Mouse (Mus musculus) thymus, postnatal 4 days (tissue): ENCODE measurements around the gene Ttc39d.
"Not testable (repeated sequence)": the region's sequence is repeated elsewhere in the genome, so short reads cannot be mapped to it uniquely, and the experiment has no call there.

Experiments used
- DNase-seq: peaks from one replicate; pipeline ENCODE4 v3.0.0; 2021

The Ttc39d gene

GRCm38 (mm10) chr17:80199160-80199778, 8.0 kb upstream of the Ttc39d start:
- DNase-seq: no peak

- DNase-seq: no peak
These were observed 1.6 kb upstream of the Ttc39d start for GRCm38 (mm10) chr17:80205657-80206056.

DNA sequence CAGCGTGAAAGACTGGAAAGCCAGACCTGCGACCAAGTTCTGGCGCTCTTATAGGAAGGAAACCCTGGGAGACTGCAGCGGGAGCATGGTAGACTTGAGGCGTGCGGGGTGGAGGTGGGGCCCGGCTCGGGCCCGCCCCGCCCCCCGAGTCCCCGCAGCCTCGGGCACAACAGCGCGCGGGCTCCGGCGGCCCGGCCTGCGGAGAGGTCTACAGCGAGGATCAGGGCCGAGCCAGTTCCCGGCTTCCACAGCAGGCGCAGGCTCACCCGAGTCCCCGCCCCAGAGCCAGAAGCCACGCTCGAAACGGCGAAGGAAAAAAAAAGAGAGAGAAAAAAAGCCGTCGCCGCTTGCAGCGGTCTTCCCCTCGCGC, 974 bp upstream of the Ttc39d start:
- peak; percentile 75 for DNase-seq

- DNase-seq: not testable (repeated sequence)
These were observed 6.7 kb downstream of the Ttc39d start for GRCm38 (mm10) chr17:80213998-80214397.

DNA sequence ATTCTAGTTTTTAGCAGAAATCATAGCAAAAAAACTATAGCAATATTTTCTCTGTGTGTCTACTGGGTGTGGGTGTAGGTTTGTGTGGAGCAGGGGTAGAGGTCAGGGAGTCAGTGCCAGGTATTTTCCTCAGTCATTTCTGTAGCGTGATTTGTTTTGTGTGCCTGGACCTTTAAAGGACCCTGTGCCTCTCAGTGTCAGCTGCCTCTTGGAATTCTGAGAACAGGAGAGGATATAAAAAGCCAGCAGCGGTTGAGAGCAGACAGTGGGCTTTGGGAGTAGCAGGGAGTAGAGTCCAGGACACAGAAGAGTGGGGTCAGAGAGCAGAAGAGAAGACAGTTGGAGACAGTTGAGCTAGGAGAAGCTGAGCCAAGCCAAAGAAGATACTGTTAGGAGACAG, 12.9 kb downstream of the Ttc39d start:
- no peak for DNase-seq

- no peak for DNase-seq
These were observed 13.9 kb downstream of the Ttc39d start for GRCm38 (mm10) chr17:80221202-80221601.

GRCm38 (mm10) chr17:80221890-80222628, 14.8 kb downstream of the Ttc39d start:
- peak; percentile 68 for DNase-seq

DNA sequence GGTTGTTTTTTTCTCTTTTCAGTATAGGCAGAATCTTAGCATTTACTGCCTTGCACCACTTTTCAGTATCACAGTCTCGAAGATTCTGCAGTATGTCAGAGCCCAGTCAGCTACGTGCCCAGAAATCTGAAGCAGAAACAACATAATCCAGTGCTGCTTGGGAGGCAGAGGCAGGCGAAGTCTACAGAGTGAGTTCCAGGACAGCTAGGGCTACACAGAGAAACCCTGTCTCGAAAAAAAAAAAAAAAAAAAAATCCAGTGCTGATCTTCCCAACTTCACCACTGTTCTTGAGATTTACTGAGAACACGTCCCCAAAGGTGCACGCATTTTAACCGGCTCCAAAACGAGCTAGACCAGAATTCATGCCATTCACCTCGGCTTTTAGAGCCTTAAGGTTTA, 16.6 kb downstream of the Ttc39d start:
- DNase-seq: no peak

DNA sequence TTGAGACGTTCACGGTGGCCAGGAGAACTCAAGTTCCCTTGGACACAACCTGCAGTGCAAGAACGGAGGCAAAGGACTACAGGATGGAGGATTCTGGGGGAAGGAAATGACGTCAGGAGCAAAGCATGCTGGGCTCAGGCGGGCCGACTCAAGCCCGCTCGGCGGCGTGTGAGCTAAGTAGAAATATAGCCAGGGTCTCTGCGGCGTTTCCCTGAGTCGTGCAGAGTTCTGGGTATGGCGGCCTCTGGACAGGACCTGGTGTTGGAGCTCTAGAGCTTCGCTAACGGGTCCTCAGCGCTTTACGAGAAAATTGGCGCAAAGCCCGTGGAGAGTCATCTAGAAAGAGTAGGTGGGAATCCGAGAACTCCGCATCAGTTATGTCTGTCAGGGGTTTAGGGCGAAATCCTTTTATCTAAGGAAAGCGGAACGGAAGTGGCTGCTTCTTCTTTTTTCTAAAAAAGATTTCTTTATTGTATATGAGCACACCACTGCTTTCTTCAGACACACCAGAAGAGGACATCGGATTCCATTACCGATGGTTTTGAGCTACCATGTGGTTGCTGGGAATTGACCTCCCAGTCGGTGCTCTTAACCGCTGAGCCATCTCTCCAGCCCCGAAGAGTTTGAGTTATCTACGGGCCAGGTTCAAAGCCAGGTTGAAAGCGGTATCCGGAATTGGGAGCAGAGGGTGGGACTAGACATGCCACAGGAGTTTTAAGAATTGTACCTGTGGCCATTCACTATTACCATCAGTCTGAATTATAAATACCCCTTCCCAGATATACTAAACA, 17.3 kb downstream of the Ttc39d start, which contains the start of gene Gemin6:
Gemin6 (plus strand) TSS at position 116 of the 791 bp plus-strand sequence.
- DNase-seq: peak; percentile 84

DNA sequence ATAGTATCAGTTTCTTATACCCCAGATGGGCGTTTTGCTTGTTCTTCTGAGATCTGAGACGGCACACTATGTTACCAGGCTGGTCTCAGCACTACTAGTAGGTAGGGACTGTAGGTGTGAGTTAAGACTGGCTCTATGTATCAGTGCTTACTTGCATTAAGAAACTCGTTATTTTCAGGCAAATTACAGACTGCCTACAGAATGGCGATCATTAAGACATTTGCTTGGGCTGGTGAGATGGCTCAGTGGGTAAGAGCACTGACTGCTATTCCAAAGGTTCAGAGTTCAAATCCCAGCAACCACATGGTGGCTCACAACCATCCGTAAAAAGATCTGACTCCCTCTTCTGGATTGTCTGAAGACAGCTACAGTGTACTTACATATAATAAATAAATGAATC, 17.9 kb downstream of the Ttc39d start:
- DNase-seq: not testable (repeated sequence)

DNA sequence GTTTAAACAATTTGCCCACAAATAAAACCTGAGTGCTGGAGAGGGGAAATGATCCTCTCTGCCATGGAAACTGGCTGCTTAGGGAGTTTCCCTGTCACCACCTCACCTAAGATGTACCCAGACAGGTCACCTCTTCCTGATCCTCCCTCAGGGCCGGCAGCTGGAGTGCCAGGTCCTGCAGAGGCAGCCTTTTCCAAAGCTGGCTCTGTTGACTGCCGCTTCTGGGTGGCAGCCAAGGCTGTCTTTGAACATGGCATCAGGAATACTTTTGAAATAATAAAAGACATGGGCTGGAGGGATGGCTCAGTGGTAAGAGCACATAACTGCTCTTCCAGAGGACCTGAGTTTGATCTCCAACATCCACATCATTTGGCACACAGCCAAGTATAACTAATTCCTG, 22.1 kb downstream of the Ttc39d start:
- no peak for DNase-seq

DNA sequence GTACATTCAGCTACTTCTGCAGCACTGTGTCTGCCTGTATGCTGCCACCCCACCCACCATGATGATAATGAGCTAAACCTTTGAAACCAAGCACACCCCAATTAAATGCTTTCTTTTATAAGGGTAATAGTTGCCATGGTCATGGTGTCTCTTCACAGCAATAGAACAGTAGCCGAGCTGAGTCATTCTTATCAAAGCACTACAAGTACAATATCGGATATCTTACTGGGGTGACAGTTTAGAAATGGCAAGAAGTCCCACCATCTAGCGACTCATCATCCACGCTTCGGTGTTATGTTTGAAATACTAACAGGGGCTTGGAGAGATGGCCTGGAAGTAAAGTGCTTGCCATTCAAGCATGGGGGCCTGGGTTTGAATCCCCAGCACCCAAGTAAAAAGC, 26.6 kb downstream of the Ttc39d start:
- no peak for DNase-seq

- DNase-seq: no peak
These were observed 27.1 kb downstream of the Ttc39d start for GRCm38 (mm10) chr17:80234376-80234775.

DNA sequence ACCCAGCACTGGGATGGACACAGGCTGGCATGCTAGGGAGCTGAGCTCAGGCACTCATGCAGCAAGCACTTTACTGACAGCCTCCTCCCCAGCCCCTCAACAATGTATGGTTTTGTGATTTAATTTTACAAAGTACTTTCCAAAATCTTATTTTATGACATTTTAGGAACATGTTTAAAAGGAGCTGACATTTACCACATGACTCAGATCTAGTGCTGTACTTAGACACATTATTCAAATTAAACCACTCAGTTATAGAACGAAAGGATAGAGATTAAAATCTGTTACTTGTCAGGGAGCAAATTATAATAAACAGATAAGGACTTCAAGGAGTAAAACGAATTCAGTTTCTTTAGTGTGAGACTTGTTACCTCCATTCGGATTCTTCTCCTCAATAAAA, 28.2 kb downstream of the Ttc39d start:
- no peak for DNase-seq

GRCm38 (mm10) chr17:80236805-80237204, 29.5 kb downstream of the Ttc39d start:
- DNase-seq: no peak

DNA sequence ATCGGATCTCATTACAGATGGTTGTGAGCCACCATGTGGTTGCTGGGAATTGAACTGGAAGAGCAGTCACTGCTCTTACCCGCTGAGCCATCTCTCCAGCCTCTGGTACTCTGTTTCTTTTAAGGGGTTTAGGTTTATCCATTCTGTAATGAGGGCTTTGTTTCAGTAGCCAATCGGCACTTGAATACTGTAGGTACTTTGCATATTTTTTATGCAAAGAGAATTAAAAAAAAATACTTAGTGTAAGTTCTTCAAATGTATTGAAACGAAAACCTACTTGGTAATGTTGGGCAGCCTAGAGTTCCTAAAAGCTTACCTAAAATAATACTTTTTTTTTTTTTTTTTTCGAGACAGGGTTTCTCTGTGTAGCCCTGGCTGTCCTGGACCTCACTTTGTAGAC, 30.2 kb downstream of the Ttc39d start:
- no peak for DNase-seq

DNA sequence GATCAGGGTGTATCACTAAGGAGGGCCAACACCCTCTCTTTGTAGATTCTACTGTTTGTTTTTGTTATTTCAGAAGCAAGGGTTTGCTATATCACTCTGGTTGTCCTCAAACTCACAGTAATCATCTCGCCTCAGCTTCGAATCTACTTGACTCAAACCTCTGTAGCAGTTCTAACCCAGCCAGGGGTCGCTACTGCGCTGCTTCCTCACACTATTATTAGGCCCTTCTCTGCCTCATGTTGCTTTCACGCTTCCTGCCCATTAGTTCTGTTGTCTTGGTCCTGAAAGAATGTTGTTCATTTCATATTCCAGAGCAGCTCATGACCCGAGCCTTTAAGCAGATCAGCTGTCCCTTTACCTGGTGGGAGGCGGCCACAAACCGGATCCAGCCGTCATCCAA, 34.3 kb downstream of the Ttc39d start:
- no peak for DNase-seq

DNA sequence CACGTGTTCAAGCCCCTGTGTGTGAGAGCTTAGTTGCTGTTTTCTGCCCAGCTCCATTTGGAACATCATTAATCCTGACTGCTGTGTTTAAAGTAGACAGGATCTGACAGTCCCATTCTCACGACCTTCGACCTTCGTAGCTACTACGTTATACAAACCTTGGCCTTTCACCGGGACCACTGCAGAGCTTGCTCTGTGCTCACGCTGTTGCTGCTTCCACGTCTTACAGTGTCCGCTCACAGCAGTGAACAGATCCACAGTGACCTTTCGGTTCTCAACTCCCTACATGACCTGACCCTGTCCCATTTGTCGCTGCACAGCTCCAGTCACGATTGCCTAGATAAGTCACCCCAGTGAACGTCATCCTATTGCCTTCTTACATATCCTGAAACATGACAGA, 35.9 kb downstream of the Ttc39d start:
- no peak for DNase-seq

DNA sequence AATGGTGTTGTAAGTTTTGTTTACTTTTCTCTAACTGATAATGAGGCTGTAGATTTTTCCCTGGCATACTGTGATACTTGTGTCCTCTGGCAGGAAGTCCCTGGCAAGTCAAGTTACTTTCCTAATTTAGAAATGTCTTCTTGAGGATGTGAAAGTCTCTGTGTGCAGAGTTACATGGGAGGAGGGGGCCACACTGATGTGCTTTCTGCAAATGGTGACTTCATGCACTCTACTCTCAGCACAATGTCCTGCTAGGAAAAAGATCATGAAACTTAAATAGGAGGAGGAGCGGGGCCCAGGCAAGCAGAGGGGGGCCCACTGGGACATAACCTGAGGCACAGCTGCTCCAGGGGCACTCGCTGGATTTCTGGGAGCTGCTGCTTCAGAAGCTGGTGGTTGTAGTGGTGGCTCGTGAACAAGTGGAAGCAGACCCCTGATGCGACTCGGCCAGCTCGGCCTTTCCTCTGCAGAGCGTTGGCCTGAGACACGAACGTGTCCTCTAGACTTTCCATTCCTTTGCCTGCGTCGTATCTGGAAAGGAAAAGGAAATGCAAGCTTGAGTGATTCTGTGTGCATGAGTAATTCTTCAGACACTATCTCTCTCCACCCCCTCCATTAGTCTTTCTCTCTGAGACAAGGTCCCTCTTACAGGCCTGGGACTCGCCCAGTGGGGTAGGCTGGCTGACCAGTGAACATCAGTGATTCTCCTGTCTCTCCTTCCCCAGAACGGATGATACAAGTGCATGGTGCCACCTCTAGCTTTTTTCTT, 45.7 kb downstream of the Ttc39d start:
- no peak for DNase-seq

- DNase-seq: no peak
These were observed 47.2 kb downstream of the Ttc39d start for GRCm38 (mm10) chr17:80254421-80254820.

GRCm38 (mm10) chr17:80255208-80255607, 47.9 kb downstream of the Ttc39d start:
- DNase-seq: no peak

DNA sequence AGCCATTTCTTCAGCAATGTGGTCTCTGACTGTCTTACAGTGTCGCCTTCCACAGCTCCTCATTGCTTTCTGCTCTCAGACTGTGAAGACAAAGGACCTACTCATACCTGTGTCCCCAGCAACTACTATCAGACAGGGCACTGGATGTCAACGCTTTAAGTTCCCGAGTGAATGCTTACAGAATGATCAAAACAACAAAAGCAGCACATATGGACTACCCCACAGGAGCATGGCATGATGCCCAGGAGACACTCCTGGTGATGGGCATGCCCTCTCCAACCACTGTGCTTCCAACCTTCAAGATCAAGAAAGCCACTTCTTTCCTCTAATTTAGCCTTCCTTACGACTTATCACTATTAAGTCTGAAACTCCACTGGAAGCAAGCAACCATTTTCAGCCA, 59.8 kb downstream of the Ttc39d start:
- DNase-seq: no peak
